21 mouse cellular contexts compared by ENCODE assay signal in the genomic region with DNA sequence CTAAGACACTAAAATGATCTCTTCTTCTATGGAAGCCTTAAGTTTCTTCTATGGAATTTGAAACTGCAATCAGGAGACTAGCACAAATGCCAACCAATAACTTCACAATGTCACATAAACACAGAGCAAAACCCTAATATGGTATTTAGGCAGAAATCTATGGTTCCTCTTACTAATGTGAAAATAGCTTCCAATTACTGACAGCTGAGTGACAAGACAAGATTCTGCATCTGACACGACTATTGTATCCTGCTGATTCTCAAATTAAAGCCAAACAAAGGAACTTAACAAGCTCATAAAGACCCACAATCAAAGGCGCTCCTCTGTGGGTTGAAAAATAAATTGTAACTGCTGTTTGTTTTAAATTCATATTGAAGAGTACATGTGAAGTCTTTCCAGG.
DNase-seq lines count a peak whose midpoint lies in the region; ATAC-seq and TF ChIP-seq lines count a peak whose summit lies in the region.
"Had no signal": no experiment of that assay in that cellular context is flagged by ENCODE, and none has a peak within 500 bp of the region (broad histone marks: within the 10 kb centered on the region; RNA-seq: fewer than 3 reads in every experiment).

No protein-coding gene starts in this region.

- no peak overlapping the region for H3K4me3 ChIP-seq in forebrain, embryonic 14.5 days (ENCODE audit: low read depth, low read length)
- no peak overlapping the region for H3K4me3 ChIP-seq in forebrain, embryonic 11.5 days (ENCODE audit: low read depth, low read length)
- H3K4me3 ChIP-seq in midbrain, postnatal 0 days (ENCODE audit: low read depth, low read length) = no peak overlapping the region
- H3K4me3 ChIP-seq in midbrain, embryonic 13.5 days (replicated peaks) = no peak overlapping the region
- no peak overlapping the region for H3K4me3 ChIP-seq in forebrain, embryonic 16.5 days (replicated peaks; ENCODE audit: low read length)
- H3K4me3 ChIP-seq: embryonic facial prominence, embryonic 13.5 days; heart, embryonic 10.5 days; hindbrain, embryonic 12.5 days had no signal

- no peak overlapping the region for H3K4me2 ChIP-seq in forebrain, embryonic 14.5 days (ENCODE audit: low read length)
- no peak overlapping the region for H3K4me2 ChIP-seq in forebrain, embryonic 11.5 days (ENCODE audit: low read depth, low read length, severe bottlenecking)
- H3K4me2 ChIP-seq in midbrain, postnatal 0 days (ENCODE audit: low read depth, low read length, poor library complexity, severe bottlenecking) = no peak overlapping the region
- H3K4me2 ChIP-seq in midbrain, embryonic 13.5 days (replicated peaks) = no peak overlapping the region
- no peak overlapping the region for H3K4me2 ChIP-seq in forebrain, embryonic 16.5 days (ENCODE audit: low read length)
- H3K4me2 ChIP-seq: embryonic facial prominence, embryonic 13.5 days; hindbrain, embryonic 12.5 days had no signal

- H3K36me3 ChIP-seq in forebrain, embryonic 14.5 days (ENCODE audit: control insufficient read depth, insufficient read depth, low read length) = no peaks in the 10 kb centered on the region
- no peaks in the 10 kb centered on the region for H3K36me3 ChIP-seq in forebrain, embryonic 11.5 days (ENCODE audit: control insufficient read depth, insufficient read depth, low read length)
- no peaks in the 10 kb centered on the region for H3K36me3 ChIP-seq in midbrain, postnatal 0 days (ENCODE audit: insufficient read depth, low read length)
- H3K36me3 ChIP-seq in midbrain, embryonic 13.5 days = no peaks in the 10 kb centered on the region
- H3K36me3 ChIP-seq in forebrain, embryonic 16.5 days (ENCODE audit: control insufficient read depth, insufficient read depth) = no peaks in the 10 kb centered on the region
- H3K36me3 ChIP-seq: embryonic facial prominence, embryonic 13.5 days; heart, embryonic 10.5 days; hindbrain, embryonic 12.5 days had no signal

- ATAC-seq in forebrain, embryonic 14.5 days = peak; percentile 60; the same call in 1 of the 2 replicates
- no peak for ATAC-seq in forebrain, embryonic 11.5 days (replicated peaks; ENCODE audit: low FRiP score)
- ATAC-seq in midbrain, postnatal 0 days (ENCODE audit: low FRiP score) = no peak
- no peak for ATAC-seq in midbrain, embryonic 13.5 days
- peak; percentile 82 for ATAC-seq in forebrain, embryonic 16.5 days
- ATAC-seq: hindbrain, embryonic 16.5 days; inflammation-experienced regulatory T-cells, adult 6 months had no signal

- H3K9me3 ChIP-seq in forebrain, embryonic 14.5 days (replicated peaks; ENCODE audit: control insufficient read depth, low read length) = no peaks in the 10 kb centered on the region
- H3K9me3 ChIP-seq in forebrain, embryonic 11.5 days (ENCODE audit: control insufficient read depth, low read length) = no peaks in the 10 kb centered on the region
- H3K9me3 ChIP-seq in midbrain, postnatal 0 days (ENCODE audit: low read length) = no peaks in the 10 kb centered on the region
- H3K9me3 ChIP-seq in midbrain, embryonic 13.5 days = no peaks in the 10 kb centered on the region
- peaks cover 3% of the 10 kb centered on the region; the same call in 1 of the 2 replicates for H3K9me3 ChIP-seq in forebrain, embryonic 16.5 days (ENCODE audit: control insufficient read depth, low read length)
- H3K9me3 ChIP-seq: embryonic facial prominence, embryonic 13.5 days; heart, embryonic 10.5 days; hindbrain, embryonic 12.5 days had no signal

- H3K27ac ChIP-seq in forebrain, embryonic 14.5 days (ENCODE audit: low read depth, low read length) = no peak overlapping the region
- no peak overlapping the region for H3K27ac ChIP-seq in forebrain, embryonic 11.5 days (ENCODE audit: low read depth, low read length)
- no peak overlapping the region for H3K27ac ChIP-seq in midbrain, postnatal 0 days (ENCODE audit: low read depth, low read length)
- H3K27ac ChIP-seq in midbrain, embryonic 13.5 days = no peak overlapping the region
- no peak overlapping the region; the same call in 1 of the 2 replicates for H3K27ac ChIP-seq in forebrain, embryonic 16.5 days (ENCODE audit: low read length)
- H3K27ac ChIP-seq: embryonic facial prominence, embryonic 13.5 days; heart, embryonic 10.5 days; hindbrain, embryonic 12.5 days had no signal

- H3K9ac ChIP-seq in forebrain, embryonic 14.5 days (ENCODE audit: low read length) = no peak overlapping the region
- no peak overlapping the region for H3K9ac ChIP-seq in forebrain, embryonic 11.5 days (ENCODE audit: low read length)
- H3K9ac ChIP-seq in midbrain, postnatal 0 days (replicated peaks; ENCODE audit: low read length, poor library complexity, severe bottlenecking) = no peak overlapping the region
- H3K9ac ChIP-seq in midbrain, embryonic 13.5 days (replicated peaks) = no peak overlapping the region
- no peak overlapping the region for H3K9ac ChIP-seq in forebrain, embryonic 16.5 days (replicated peaks; ENCODE audit: low read depth, low read length)
- H3K9ac ChIP-seq: embryonic facial prominence, embryonic 13.5 days; hindbrain, embryonic 12.5 days had no signal

- DNase-seq in forebrain, embryonic 14.5 days (ENCODE audit: low spot score) = peak; percentile 70
- DNase-seq in forebrain, embryonic 11.5 days (ENCODE audit: low spot score) = no peak
- DNase-seq in midbrain, postnatal 0 days (ENCODE audit: low spot score) = peak; percentile 15
- DNase-seq in MN1 (ENCODE audit: low spot score) = no peak
- no peak for DNase-seq in urinary bladder, postnatal 10 days (ENCODE audit: low spot score)
- DNase-seq: adrenal gland, adult 2 months; adrenal gland, postnatal 25 days; cerebellum, adult 11 months; cerebellum, adult 8-10 months; cerebellum, postnatal 25 days; gastrocnemius, postnatal 10 days; heart, adult 18-20 months; heart, postnatal 10 days; heart, postnatal 4 days had no signal

- H3K4me1 ChIP-seq in forebrain, embryonic 14.5 days (ENCODE audit: control insufficient read depth, insufficient read depth, low read length) = no peaks in the 10 kb centered on the region
- no peaks in the 10 kb centered on the region for H3K4me1 ChIP-seq in forebrain, embryonic 11.5 days (replicated peaks; ENCODE audit: control insufficient read depth, insufficient read depth, low read length)
- no peaks in the 10 kb centered on the region for H3K4me1 ChIP-seq in midbrain, postnatal 0 days (ENCODE audit: insufficient read depth, low read length)
- H3K4me1 ChIP-seq in midbrain, embryonic 13.5 days (replicated peaks) = no peaks in the 10 kb centered on the region
- H3K4me1 ChIP-seq in forebrain, embryonic 16.5 days (replicated peaks; ENCODE audit: control insufficient read depth, insufficient read depth, low read length) = no peaks in the 10 kb centered on the region
- H3K4me1 ChIP-seq: embryonic facial prominence, embryonic 13.5 days; heart, embryonic 10.5 days; hindbrain, embryonic 12.5 days had no signal

- WGBS in forebrain, embryonic 14.5 days = 44% methylated on average over 2 of the region's 2 CpGs
- WGBS in forebrain, embryonic 11.5 days = 67% methylated on average over 2 of the region's 2 CpGs
- 49% methylated on average over 2 of the region's 2 CpGs for WGBS in midbrain, postnatal 0 days
- 67% methylated on average over 2 of the region's 2 CpGs for WGBS in midbrain, embryonic 13.5 days
- WGBS in forebrain, embryonic 16.5 days = 27% methylated on average over 2 of the region's 2 CpGs

- no peak for TF ChIP-seq CTCF in midbrain, postnatal 0 days (IDR thresholded peaks at IDR 0.05)

- no peaks in the 10 kb centered on the region for H3K27me3 ChIP-seq in forebrain, embryonic 14.5 days (replicated peaks; ENCODE audit: control insufficient read depth, insufficient read depth, low read length)
- no peaks in the 10 kb centered on the region for H3K27me3 ChIP-seq in forebrain, embryonic 11.5 days (ENCODE audit: control insufficient read depth, insufficient read depth, low read length)
- no peaks in the 10 kb centered on the region for H3K27me3 ChIP-seq in midbrain, postnatal 0 days (ENCODE audit: insufficient read depth, low read length)
- H3K27me3 ChIP-seq in midbrain, embryonic 13.5 days = no peaks in the 10 kb centered on the region
- H3K27me3 ChIP-seq in forebrain, embryonic 16.5 days (replicated peaks; ENCODE audit: control insufficient read depth, insufficient read depth, low read length) = no peaks in the 10 kb centered on the region
- H3K27me3 ChIP-seq: embryonic facial prominence, embryonic 13.5 days; hindbrain, embryonic 12.5 days had no signal

Comparison
In these comparisons a context has a peak if more than half of its experiments do, and no peak if none do; other contexts are left out.
1. ATAC-seq: peak in forebrain, embryonic 14.5 days (single experiment) and forebrain, embryonic 16.5 days (single experiment); none in forebrain, embryonic 11.5 days (single experiment), midbrain, postnatal 0 days (single experiment) and midbrain, embryonic 13.5 days (single experiment).
2. DNase-seq: peak in forebrain, embryonic 14.5 days (single experiment) and midbrain, postnatal 0 days (single experiment); none in forebrain, embryonic 11.5 days (single experiment), MN1 (single experiment) and urinary bladder, postnatal 10 days (single experiment).